Comparison of ENCODE assay signal across 14 mouse cellular contexts in genomic region chr13:94070927-94071326, GRCm38 (mm10). TPM values are rescaled to one million over a fixed set of nuclear protein-coding genes. Genes with fewer than 3 reads are reported as not detected.
"Had no signal": no experiment of that assay in that cellular context is flagged by ENCODE, and none has a peak within 500 bp of the region (broad histone marks: within the 10 kb centered on the region; RNA-seq: fewer than 3 reads in every experiment).

No protein-coding gene starts in this region.

- H3K27ac ChIP-seq: layer of hippocampus, adult 2 months; limb, embryonic 12.5 days; liver, embryonic 13.5 days; macrophage; neural tube, embryonic 12.5 days had no signal

- DNase-seq: liver; liver, embryonic 13.5 days; liver, postnatal 0 days; midbrain, embryonic 14.5 days; thymus, adult 18-20 months; thymus, postnatal 14 days had no signal

- H3K36me3 ChIP-seq: liver, embryonic 13.5 days; neural tube, embryonic 12.5 days had no signal

- H3K9me3 ChIP-seq: liver, embryonic 13.5 days; lung, embryonic 15.5 days; neural tube, embryonic 12.5 days had no signal

- ATAC-seq: inflammation-experienced regulatory T-cells, adult 6 months; intestine, postnatal 0 days; liver, postnatal 0 days had no signal

- H3K9ac ChIP-seq: limb, embryonic 12.5 days; liver, embryonic 13.5 days; liver, postnatal 0 days; lung, embryonic 15.5 days; neural tube, embryonic 12.5 days had no signal

- H3K4me2 ChIP-seq: limb, embryonic 12.5 days; liver, embryonic 13.5 days; lung, embryonic 15.5 days; neural tube, embryonic 12.5 days had no signal

- H3K4me3 ChIP-seq: layer of hippocampus, adult 2 months; limb, embryonic 12.5 days; liver, embryonic 13.5 days; lung, embryonic 15.5 days; neural tube, embryonic 12.5 days had no signal

- H3K27me3 ChIP-seq: liver, embryonic 13.5 days; lung, embryonic 15.5 days had no signal

RNA-seq across cellular contexts. Expression of gene Lhfpl2, which starts 13.3 kb away (rescaled TPM):
- total RNA-seq: monocyte, adult 5-6 weeks had no signal
- polyA plus RNA-seq: inflammation-experienced regulatory T-cells, adult 6 months had no signal
